Mouse (Mus musculus) midbrain, embryonic 15.5 days (tissue): ENCODE data around the gene Cntrob. TPM values are rescaled to one million over a fixed set of nuclear protein-coding genes. Genes with fewer than 3 reads are reported as not detected.
"Not testable (repeated sequence)": the region's sequence is repeated elsewhere in the genome, so short reads cannot be mapped to it uniquely, and the experiment has no call there.

Experiments used
- ATAC-seq: fragments of 200-750 bp; cut with Nextera tagmentation; replicated peaks from 2 replicates; pipeline ENCODE4 v1.8.0; 2017; ENCODE audit warnings: moderate TSS enrichment
- H3K27ac ChIP-seq: fragments of 300-500 bp; sonication (generic); 2 replicates; pipeline ENCODE4 v1.5.1; 2015; ENCODE audit warnings: mild to moderate bottlenecking, inconsistent platforms
- H3K27me3 ChIP-seq: fragments of 300-500 bp; sonication (generic); replicated peaks from 2 replicates; pipeline ENCODE4 v1.6.1; 2015; ENCODE audit warnings: inconsistent platforms
- H3K36me3 ChIP-seq: fragments of 300-500 bp; sonication (generic); replicated peaks from 2 replicates; pipeline ENCODE4 v1.6.1; 2015; ENCODE audit warnings: inconsistent platforms
- H3K4me1 ChIP-seq: fragments of 300-500 bp; sonication (generic); 2 replicates; pipeline ENCODE4 v1.6.1; 2015; ENCODE audit warnings: inconsistent platforms
- H3K4me2 ChIP-seq: fragments of 300-500 bp; sonication (generic); 2 replicates; pipeline ENCODE4 v1.6.1; 2015; ENCODE audit warnings: inconsistent platforms, mild to moderate bottlenecking, moderate library complexity
- H3K4me3 ChIP-seq: fragments of 300-500 bp; sonication (generic); 2 replicates; pipeline ENCODE4 v1.5.1; 2015; ENCODE audit warnings: mild to moderate bottlenecking, inconsistent platforms
- H3K9ac ChIP-seq: fragments of 300-500 bp; sonication (generic); 2 replicates; pipeline ENCODE4 v1.6.1; 2015; ENCODE audit warnings: mild to moderate bottlenecking, inconsistent platforms
- H3K9me3 ChIP-seq: fragments of 300-500 bp; sonication (generic); 2 replicates; pipeline ENCODE4 v1.6.1; 2016; ENCODE audit warnings: inconsistent platforms
- WGBS: fragments of 180-500 bp; shearing (Covaris S2); methylation state at CpG from one replicate; pipeline ENCODE4 v1.1.7; 2015; ENCODE audit warnings: mixed read lengths; 5-methylcytosine and 5-hydroxymethylcytosine counted together
- polyA plus RNA-seq: library from polyadenylated mRNA; unstranded; fragments of >200 nt; fragmentation: Nextera tagmentation; extraction: Ambion mirVana; gene quantifications from 2 replicates; pipeline ENCODE4 v1.2.1, GENCODE M21; 2015

Gene Cntrob
- polyA plus RNA-seq, 1 experiment from 2014 or later = 22.1 TPM

DNA sequence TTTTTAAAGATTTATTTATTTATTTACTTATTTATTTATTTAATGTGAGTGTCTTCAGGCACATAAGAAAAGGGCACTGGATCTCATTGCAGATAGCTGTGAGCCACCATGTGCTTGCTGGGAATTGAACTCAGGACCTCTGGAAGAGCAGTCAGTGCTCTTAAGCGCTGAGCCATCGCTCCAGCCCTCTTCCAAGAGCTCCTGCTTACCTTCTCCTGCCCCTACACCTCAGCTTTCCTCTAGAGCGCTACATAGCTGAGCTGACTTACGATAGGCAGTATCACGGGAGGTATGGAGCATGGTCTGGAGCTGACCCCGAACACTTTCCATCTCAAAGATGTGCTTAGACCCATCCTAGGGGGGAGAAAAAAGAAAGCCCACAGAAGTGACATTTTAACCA, 2.0 kb downstream of the Cntrob start:
- H3K27ac ChIP-seq = no peak overlapping the region
- no peaks in the 10 kb centered on the region for H3K9me3 ChIP-seq
- H3K27me3 ChIP-seq = no peaks in the 10 kb centered on the region
- peaks cover 13% of the 10 kb centered on the region; the same call in 1 of the 2 replicates for H3K36me3 ChIP-seq
- H3K4me1 ChIP-seq = peaks cover 45% of the 10 kb centered on the region
- WGBS = 86% methylated on average over 6 of the region's 6 CpGs
- peak overlapping the region; percentile 57; the same call in 1 of the 2 replicates for H3K4me2 ChIP-seq
- no peak for ATAC-seq
- H3K4me3 ChIP-seq = no peak overlapping the region
- 0 out of 2 replicates have a peak overlapping the region, but pooled peaks have one; percentile 56 for H3K9ac ChIP-seq

DNA sequence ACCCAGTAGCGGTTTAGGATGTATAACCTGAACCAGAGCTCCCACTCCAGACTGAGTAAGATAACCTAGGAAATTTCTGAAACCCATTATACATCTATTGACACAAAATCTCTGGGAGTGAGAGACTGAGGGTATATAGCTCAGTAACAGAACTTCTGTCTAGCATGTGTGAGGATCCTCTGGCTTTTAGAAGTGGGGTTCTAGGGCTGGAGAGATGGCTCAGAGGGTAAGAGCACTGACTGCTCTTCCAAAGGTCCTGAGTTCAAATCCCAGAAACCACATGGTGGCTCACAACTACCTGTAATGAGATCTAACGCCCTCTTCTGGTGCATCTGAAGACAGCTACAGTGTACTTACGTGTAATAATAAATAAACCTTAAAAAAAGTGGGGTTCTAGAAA, 5.6 kb downstream of the Cntrob start:
- H3K4me1 ChIP-seq = peaks cover 19% of the 10 kb centered on the region
- WGBS = 92% methylated on average over 3 of the region's 3 CpGs
- peaks cover 13% of the 10 kb centered on the region; the same call in 1 of the 2 replicates for H3K36me3 ChIP-seq
- H3K4me3 ChIP-seq, H3K9ac ChIP-seq, H3K27me3 ChIP-seq, ATAC-seq, H3K4me2 ChIP-seq, H3K27ac ChIP-seq, H3K9me3 ChIP-seq: not testable (repeated sequence)

DNA sequence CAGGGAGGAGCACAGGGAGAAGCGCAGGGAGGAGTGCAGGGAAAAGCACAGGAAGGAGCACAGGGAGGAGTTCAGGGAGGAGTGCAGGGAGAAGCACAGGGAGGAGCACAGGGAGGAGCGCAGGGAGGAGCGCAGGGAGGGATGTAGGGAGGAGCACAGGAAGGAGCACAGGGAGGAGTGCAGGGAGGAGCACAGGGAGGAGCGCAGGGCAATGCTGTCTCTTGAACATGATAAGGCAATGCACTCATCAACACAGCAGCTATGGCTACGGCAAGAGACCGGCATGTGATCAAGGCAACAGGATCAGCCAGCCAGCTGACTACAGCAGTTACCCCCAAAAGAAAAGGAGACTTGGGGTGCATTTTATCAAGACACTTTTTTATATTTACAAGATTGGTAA, 7.2 kb downstream of the Cntrob start:
- H3K36me3 ChIP-seq = peaks cover 13% of the 10 kb centered on the region; the same call in 1 of the 2 replicates
- H3K9ac ChIP-seq = no peak overlapping the region
- H3K4me1 ChIP-seq = peaks cover 4% of the 10 kb centered on the region
- no peak for ATAC-seq
- H3K4me3 ChIP-seq = no peak overlapping the region
- no peak overlapping the region for H3K27ac ChIP-seq
- H3K9me3 ChIP-seq = no peaks in the 10 kb centered on the region
- no peaks in the 10 kb centered on the region for H3K27me3 ChIP-seq
- H3K4me2 ChIP-seq = no peak overlapping the region
- 96% methylated on average over 6 of the region's 6 CpGs for WGBS

DNA sequence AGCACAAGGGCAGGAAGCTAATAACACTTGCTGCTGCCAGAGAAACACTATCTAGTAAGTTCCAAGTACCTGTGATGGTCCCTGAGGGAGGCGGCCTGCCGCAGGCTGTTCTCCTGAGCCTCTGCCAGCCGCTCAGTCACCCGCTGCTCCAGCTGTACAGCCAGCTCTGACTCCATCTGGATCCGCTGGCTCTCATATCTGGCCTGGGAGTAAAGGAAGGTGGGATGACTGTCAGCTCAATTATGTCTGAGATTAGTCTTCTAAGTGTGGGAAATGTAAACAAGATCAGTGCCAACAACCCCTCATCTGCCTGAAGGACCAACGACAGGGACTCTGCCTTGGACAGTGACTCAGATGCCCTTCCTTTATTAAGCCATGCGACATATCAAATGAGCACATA, 12.3 kb downstream of the Cntrob start:
- Histone ChIP-seq H3K4me3 (no peak overlapping the region), H3K4me2 (no peak overlapping the region), H3K4me1 (no peaks in the 10 kb centered on the region), H3K9ac (no peak overlapping the region), H3K27ac (0 out of 2 replicates have a peak overlapping the region, but pooled peaks have one; percentile 38), H3K9me3 (no peaks in the 10 kb centered on the region), H3K36me3 (peaks cover 34% of the 10 kb centered on the region), H3K27me3 (no peaks in the 10 kb centered on the region)
- ATAC-seq = no peak
- 69% methylated on average over 7 of the region's 7 CpGs for WGBS

DNA sequence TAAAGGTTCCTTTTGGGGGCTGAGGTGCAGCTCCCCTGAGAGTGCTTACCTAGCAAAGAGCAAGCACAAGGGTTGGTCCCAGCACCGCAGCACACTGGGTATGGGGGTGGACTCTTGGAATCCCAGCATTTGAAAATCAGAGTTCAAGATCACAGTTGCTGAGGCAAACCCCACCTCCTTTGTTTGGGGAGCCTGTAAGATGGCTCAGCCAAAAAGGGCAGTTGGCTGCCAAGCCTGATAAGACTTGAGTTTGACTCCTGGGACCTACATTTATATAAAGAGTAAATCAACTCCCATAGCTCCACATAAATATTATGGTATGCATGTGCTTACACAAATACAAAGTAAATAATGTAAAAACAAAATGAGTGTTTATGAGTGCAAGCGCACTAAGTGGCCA, 17.5 kb downstream of the Cntrob start:
- Histone ChIP-seq H3K9ac (no peak overlapping the region), H3K27ac (no peak overlapping the region), H3K9me3 (no peaks in the 10 kb centered on the region), H3K4me3 (no peak overlapping the region), H3K27me3 (no peaks in the 10 kb centered on the region), H3K36me3 (peaks cover 48% of the 10 kb centered on the region), H3K4me2 (no peak overlapping the region), H3K4me1 (no peaks in the 10 kb centered on the region)
- WGBS = 99% methylated on average over 2 of the region's 2 CpGs
- ATAC-seq = no peak

DNA sequence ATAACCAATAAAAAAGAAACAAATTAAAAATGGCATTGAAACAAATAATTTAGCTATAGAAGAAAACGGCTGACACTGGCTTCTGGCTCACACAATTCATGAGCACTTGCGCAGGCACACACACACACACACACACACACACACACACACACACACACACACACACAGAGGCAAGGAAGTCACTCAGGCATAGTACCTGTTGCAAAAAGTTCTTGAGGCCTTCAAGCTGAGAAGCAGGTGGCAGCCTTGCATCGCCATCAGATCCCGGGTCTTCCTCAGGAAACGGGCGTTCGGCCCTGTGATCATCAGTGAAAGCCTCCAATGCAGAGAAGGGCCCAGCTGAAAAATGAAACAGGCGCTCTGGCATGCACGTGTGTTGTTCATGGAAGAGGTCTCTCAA, 18.3 kb downstream of the Cntrob start:
- no peak for ATAC-seq
- Histone ChIP-seq H3K4me1 (no peaks in the 10 kb centered on the region), H3K9me3 (no peaks in the 10 kb centered on the region), H3K36me3 (peaks cover 42% of the 10 kb centered on the region), H3K4me3 (no peak overlapping the region), H3K27me3 (no peaks in the 10 kb centered on the region), H3K27ac (no peak overlapping the region), H3K4me2 (no peak overlapping the region), H3K9ac (no peak overlapping the region)
- whole genome bisulfite sequencing = 91% methylated on average over 9 of the region's 9 CpGs

DNA sequence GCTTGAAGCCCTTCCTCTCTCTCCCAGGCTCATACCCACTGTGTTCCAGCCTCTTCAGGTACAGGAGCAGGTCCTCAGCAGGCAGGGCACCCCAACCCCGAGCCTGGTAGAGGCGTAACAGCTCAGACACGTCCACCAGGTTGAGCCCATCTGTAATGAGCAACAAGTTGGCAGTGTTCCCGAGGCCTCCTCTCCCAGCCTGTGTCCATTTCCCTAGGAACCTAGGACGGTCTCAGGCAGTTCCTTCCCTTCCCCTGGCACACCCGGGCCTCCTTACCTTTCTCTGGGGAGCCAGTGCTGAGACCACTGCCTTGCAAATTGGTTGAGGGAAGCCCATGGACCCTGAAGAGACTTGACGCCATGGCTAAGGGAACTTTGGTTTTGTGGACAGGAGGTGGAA, 20.8 kb downstream of the Cntrob start:
- H3K9ac ChIP-seq = no peak overlapping the region
- H3K4me3 ChIP-seq = no peak overlapping the region
- no peak overlapping the region for H3K27ac ChIP-seq
- peaks cover 24% of the 10 kb centered on the region for H3K36me3 ChIP-seq
- no peaks in the 10 kb centered on the region for H3K9me3 ChIP-seq
- H3K27me3 ChIP-seq = no peaks in the 10 kb centered on the region
- no peak overlapping the region for H3K4me2 ChIP-seq
- WGBS = 88% methylated on average over 7 of the region's 7 CpGs
- no peaks in the 10 kb centered on the region for H3K4me1 ChIP-seq
- no peak for ATAC-seq

DNA sequence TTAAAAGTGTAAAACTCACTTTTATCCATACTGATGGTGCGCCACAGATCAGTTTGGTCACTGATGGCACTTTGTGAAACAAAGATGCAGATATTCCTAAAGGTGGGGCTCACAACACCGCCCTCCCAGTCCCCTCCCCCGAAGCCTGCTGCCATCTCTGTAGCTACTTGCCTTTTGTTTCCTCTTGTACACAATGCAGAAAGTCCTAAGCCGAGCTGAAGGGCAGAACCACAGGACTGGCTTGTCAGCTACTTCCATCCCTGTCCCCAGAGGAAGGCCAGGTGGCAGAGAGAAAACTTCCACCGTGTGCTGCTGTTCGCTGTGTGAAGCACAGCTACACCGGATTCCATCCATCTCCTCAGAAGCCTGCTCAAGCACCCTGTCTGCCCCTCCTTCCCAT, 25.3 kb downstream of the Cntrob start:
- H3K27ac ChIP-seq = no peak overlapping the region
- H3K27me3 ChIP-seq = no peaks in the 10 kb centered on the region
- H3K4me3 ChIP-seq = no peak overlapping the region
- ATAC-seq = no peak
- no peaks in the 10 kb centered on the region for H3K4me1 ChIP-seq
- H3K9ac ChIP-seq = no peak overlapping the region
- no peaks in the 10 kb centered on the region for H3K9me3 ChIP-seq
- H3K4me2 ChIP-seq = no peak overlapping the region
- peaks cover 15% of the 10 kb centered on the region for H3K36me3 ChIP-seq
- 70% methylated on average over 7 of the region's 7 CpGs for WGBS

DNA sequence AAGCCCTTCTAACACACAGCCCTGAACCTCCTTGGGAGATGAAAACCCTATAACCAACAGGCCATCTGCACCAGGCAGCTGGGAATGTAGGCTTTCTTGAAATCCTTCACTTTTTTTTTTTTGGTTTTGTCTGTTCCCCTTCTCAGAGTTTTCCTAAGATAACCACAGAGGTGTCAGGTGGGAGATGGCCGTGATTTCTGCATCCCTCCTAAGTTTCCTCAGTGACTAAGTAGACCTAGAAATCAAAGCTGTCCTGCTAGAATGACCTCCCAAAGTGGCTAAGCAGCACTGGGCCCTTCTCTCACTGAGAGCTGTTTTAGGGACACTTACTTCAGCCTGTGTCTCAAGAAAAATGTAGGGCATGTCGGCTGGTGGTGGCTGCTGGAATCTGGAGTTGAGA, 25.8 kb downstream of the Cntrob start:
- Histone ChIP-seq H3K27ac (no peak overlapping the region), H3K9me3 (no peaks in the 10 kb centered on the region), H3K9ac (no peak overlapping the region), H3K27me3 (no peaks in the 10 kb centered on the region), H3K36me3 (peaks cover 12% of the 10 kb centered on the region), H3K4me2 (no peak overlapping the region), H3K4me1 (no peaks in the 10 kb centered on the region), H3K4me3 (no peak overlapping the region)
- ATAC-seq = no peak
- 88% methylated on average over 2 of the region's 2 CpGs for WGBS

DNA sequence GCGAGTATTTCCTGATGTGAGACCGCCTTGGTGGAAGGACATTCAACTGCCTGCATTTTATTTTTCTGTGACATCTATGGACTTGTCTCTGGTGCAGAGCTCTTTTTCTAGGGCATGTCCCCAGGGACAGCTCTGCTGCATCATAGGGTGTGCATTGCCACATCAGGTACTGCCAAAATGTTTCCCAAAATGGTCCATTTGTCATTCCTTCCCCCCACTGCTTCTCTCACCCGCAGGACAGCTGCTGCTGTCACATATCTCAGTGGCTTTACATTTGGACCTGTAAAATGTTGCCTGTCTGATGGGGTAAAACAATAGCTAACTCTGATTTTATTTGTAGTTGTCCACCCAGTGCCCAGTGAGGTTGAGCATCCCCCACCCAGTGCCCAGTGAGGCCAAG, 28.3 kb downstream of the Cntrob start:
- no peak overlapping the region for H3K27ac ChIP-seq

DNA sequence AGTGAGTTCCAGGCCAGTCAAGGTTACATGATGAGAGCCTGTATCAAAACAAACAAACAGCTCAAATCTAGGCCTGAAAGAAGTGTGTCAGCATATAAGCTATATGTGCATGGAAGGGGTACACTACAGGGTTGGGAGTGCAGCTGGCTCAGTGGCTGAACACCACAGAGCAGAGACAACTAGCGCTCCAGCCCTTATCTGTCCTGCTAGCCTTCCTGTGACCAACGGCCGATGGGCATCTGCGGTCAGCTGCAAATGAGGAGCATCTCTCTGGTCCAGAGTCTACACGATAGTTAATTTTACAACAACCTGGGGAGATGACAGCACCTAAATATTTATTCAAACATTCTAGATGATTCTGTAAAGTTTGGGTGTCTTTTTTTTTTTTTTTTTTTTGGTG, 32.5 kb downstream of the Cntrob start:
- H3K4me1 ChIP-seq = no peaks in the 10 kb centered on the region
- H3K36me3 ChIP-seq = no peaks in the 10 kb centered on the region
- no peak overlapping the region for H3K27ac ChIP-seq
- no peak overlapping the region for H3K4me2 ChIP-seq
- ATAC-seq = no peak
- H3K4me3 ChIP-seq = no peak overlapping the region
- no peak overlapping the region for H3K9ac ChIP-seq
- 89% methylated on average over 5 of the region's 5 CpGs for WGBS
- no peaks in the 10 kb centered on the region for H3K27me3 ChIP-seq
- H3K9me3 ChIP-seq = no peaks in the 10 kb centered on the region

More for the DNA sequence above, 28.3 kb downstream of the Cntrob start:
- no peaks in the 10 kb centered on the region for H3K4me1 ChIP-seq
- ATAC-seq = no peak
- no peaks in the 10 kb centered on the region for H3K9me3 ChIP-seq
- H3K27me3 ChIP-seq = no peaks in the 10 kb centered on the region
- no peak overlapping the region for H3K4me3 ChIP-seq
- H3K9ac ChIP-seq = no peak overlapping the region
- H3K4me2 ChIP-seq = no peak overlapping the region
- 92% methylated on average over 3 of the region's 3 CpGs for WGBS
- no peaks in the 10 kb centered on the region for H3K36me3 ChIP-seq

DNA sequence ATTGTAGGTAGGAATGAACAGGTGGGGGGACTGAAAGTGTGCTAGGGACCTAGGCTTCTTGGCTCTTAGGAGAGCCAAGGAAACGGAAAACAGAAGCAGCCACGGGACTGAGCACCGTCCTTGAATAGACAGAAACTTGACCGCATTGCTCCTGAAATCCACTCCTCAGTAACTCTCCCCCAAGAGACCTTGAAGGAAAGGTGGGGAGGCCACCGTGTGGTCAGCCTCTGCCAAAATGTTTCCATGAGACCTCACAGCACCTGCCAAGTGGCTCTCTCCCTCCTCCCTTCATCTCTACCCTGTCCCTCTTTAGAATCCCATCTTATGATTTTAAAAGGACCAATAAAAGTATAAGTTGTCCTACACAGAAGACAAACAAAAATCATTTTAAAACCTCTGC, 46.3 kb downstream of the Cntrob start:
- H3K27me3 ChIP-seq = no peaks in the 10 kb centered on the region
- H3K4me2 ChIP-seq = no peak overlapping the region
- no peak overlapping the region for H3K9ac ChIP-seq
- ATAC-seq = no peak
- peaks cover 2% of the 10 kb centered on the region; the same call in 1 of the 2 replicates for H3K4me1 ChIP-seq
- no peak overlapping the region for H3K4me3 ChIP-seq
- no peaks in the 10 kb centered on the region for H3K9me3 ChIP-seq
- H3K36me3 ChIP-seq = no peaks in the 10 kb centered on the region
- no peak overlapping the region for H3K27ac ChIP-seq
- 70% methylated on average over 5 of the region's 5 CpGs for WGBS

DNA sequence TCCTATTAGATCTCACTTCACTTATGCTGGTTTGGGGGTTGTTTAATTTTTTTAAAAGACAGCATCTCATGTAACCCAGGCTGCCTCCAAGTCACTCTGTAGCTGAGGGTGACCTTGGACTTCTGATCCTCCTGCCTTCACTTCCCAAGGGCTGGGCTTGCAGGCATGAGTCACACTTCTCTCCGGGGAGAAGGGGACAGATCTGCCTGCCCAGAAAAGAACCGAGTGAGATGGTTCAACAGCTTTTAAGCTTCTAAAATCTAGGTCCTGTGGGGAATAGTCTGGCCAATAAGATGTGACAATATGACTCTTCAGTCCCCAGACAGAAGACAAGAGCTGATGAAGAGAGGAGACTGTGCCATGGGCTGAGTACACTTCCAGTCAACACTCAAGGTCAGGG, 47.5 kb downstream of the Cntrob start:
- WGBS = 67% methylated on average over 2 of the region's 2 CpGs
- H3K4me1 ChIP-seq = peaks cover 4% of the 10 kb centered on the region; the same call in 1 of the 2 replicates
- H3K4me3 ChIP-seq = no peak overlapping the region
- H3K9me3 ChIP-seq = no peaks in the 10 kb centered on the region
- no peak overlapping the region for H3K4me2 ChIP-seq
- no peak for ATAC-seq
- H3K36me3 ChIP-seq = no peaks in the 10 kb centered on the region
- no peak overlapping the region for H3K27ac ChIP-seq
- no peaks in the 10 kb centered on the region for H3K27me3 ChIP-seq
- H3K9ac ChIP-seq = no peak overlapping the region
